Mouse (Mus musculus): ENCODE measurements at regions not wholly inside any gene's neighbourhood (a gene's known extent, or its start where the extent isn't known, plus 50 kb on each side); places are given as distances from the start of the nearest gene placed in this dataset.
A peak's percentile ranks its signal among the peaks of the same experiment; 100 is the strongest.

- peak; percentile 57 for DNase-seq
Observed at GRCm38 (mm10) chr6:66255378-66255777, 279.8 kb upstream of the Mad2l1 start.

DNA sequence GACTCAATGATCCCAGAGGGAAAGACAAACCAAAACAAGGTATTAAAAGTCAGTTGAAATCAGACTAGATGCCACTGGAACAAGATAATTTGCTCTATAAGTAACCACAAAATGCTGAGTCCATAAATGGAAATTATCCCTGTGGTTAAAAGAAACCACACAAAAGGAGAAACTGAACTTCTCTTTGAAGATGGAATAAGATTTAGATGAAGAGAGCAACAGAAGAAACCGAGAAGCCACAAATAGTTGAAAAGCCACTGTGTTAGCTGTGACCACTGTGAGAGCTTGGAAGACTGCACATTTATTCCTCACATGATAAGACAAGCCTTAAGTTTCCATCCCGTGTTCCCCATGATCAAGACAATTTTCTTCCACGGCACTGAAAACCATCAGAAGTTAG lies 271.8 kb upstream of the Mad2l1 start:
- DNase-seq = no peak

GRCm38 (mm10) chr6:66263918-66264317 lies 271.3 kb upstream of the Mad2l1 start:
- DNase-seq = no peak

DNA sequence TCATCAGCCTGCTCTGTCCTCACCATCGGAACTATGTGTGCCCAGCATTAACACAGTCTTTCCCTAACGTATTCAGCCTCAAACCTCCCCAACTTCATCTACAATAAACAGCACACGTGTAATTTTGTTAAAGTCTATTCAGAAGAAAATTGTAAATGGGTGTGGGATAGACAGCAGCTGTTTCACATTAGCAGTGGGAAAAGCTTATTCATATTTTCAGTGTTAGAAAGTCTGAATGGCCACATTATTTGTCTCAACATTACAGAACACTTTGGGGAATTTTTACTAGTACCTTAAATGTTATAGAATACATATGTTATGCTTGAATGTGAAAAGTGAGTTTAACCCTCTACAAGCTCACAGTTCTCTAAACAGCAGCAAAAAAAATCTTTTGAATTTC lies 266.8 kb upstream of the Mad2l1 start:
- DNase-seq = no peak

DNA sequence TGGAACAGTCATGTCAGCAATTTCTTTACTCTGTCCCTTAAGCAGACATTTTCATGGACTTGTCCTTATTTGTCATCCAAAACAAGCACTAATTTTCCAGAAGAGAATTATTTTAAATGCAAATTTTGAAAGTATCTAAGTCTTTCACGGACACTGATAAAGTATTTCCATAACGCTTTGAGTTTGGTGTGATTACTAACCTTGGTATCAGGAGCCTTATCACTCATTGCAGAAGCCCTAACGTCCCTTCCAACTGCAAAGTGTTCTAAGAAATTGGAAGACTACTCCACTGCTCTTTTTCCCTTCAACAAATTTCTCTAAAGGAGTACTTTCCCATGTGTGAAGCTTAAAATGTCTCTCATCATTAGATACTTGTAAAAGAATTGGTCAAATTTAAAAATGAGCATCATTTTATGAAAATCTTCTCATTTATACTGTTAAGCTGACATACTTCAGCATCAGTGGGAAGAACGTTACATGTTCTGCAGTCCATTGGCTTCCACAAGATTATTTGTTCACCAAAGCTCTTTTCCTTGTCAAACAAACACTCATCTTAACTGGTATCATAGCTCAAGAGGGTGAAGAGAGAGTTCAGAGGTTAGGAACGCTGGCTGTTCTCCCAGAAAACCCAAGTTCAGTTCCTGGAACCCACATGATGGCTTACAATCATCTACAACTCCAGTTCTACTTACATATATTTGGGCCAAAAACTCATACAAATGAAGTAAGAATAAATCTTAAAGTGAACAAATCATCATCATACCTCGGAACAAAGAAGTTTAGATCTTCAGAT lies 263.6 kb upstream of the Mad2l1 start:
- DNase-seq = peak; percentile 85

DNA sequence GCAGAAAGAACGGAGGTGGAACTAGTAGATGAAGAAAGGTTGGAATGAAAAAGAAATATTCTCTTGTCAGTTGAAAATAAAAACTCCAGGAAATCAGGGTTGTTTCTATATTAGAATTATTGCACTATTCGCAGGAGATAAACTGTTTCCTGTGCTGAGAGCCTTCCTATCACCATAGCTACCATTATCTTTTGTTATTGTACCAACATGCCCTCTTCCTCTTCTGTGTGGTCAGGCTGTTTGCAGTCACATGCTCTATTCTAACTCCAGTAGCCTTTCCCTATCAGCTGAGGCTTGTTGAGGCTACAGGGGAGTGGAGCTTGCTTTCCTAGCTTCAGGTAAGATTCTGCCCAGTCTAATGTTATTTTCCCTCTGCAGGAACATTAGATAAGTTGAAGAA lies 263.0 kb upstream of the Mad2l1 start:
- DNase-seq = peak; percentile 17

GRCm38 (mm10) chr6:66274737-66275136 lies 260.5 kb upstream of the Mad2l1 start:
- no peak for DNase-seq

- DNase-seq = no peak
Observed at GRCm38 (mm10) chr6:66280701-66281100, 254.5 kb upstream of the Mad2l1 start.

- no peak for DNase-seq
Observed at GRCm38 (mm10) chr6:66282566-66283115, 252.5 kb upstream of the Mad2l1 start.

GRCm38 (mm10) chr6:66283521-66283920 lies 251.7 kb upstream of the Mad2l1 start:
- no peak for DNase-seq

DNA sequence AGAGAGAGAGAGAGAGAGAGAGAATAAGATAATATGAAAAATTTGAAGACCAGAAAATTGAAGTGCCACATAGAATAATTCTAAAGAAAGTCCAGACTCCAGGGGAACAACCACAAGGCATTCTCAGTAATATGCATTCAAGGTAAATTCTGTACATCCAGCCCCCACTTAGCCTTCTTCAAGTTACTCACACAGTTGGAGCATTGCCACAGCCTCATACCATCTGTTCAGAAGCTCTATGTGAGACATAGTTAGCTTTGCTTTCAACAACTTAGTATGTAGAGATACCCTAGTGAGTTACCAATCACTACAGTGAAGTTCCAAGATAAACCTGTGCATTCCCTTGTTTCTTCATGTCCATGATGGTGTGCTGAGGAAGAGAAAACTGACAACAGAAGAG lies 247.6 kb upstream of the Mad2l1 start:
- DNase-seq = no peak

- DNase-seq = no peak
Observed at GRCm38 (mm10) chr6:66289196-66289595, 246.0 kb upstream of the Mad2l1 start.

GRCm38 (mm10) chr6:66291576-66291975 lies 243.6 kb upstream of the Mad2l1 start:
- DNase-seq = no peak

DNA sequence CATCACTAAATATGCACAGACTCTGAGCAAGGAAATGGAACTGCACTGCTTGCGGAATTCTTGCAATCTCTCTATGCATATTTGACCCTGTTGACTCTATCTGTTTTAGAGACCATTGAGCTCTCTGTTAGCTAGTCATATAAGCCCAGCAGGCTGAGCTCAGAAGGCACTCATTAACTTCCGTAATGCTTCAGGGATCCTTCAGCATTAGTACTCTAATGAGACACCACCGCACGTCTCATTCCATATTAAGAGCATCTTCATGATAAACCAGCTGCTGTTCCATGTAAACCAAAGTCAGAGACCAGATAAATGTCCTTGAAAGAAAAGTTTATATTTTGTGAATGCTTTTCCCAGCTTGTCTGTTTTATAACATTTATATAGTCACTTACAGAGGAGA lies 237.1 kb upstream of the Mad2l1 start:
- DNase-seq = no peak

DNA sequence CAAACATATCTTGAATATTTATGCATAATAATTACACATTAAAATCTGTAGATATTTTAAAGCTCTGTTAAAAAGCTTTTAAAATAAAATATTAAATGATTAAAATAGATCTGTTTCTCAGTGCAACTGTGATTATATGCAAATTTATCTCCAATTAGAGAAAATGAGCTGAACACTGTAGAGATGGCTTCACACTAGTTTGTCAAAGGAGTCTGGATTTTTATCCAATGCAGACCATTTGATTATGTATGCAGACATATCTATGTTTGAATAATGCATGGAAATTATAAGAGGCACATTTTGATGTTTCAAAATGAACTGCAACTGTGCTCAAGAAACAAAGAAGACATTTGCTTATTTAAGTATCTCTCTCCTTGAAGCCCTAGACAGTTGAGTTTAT lies 235.0 kb upstream of the Mad2l1 start:
- DNase-seq = no peak

DNA sequence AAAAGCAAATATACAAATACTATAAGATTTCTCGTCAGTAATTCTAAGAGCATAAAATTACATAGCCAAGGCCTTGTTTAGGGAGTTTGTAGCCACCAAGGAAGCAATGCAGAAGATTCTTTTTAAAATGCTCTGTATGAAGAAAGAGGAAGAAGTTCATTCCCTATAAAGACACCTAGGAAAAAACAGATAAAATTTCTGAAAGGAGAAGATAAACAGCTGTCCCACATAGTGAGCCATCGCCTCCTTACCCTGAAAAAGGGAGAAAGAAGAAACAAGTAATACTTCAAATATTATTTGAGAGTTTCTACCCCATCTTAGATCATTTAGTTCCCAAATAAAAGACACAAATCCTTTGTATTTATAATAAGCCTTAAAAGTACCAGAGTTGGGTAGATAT lies 190.3 kb upstream of the Mad2l1 start:
- no peak for DNase-seq

DNA sequence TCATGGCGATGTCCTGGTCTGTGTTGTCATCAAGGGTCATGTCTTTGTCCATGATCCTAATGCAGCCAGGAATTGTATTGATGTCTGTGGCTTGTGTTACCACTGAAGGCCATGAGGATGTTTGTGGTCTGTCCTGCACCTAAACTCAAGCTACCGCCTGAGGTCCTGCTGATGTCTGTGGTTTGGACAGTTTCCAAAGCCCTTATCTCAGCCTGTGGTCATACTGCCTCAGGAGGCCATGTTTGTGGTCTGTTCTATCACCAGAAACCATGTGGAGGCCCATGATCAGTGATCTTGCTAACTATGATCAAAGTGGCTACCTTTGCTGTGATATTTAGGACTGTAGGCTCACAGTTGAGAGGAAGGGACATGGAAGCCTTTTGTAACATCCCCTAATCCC lies 187.8 kb upstream of the Mad2l1 start:
- DNase-seq = no peak

DNA sequence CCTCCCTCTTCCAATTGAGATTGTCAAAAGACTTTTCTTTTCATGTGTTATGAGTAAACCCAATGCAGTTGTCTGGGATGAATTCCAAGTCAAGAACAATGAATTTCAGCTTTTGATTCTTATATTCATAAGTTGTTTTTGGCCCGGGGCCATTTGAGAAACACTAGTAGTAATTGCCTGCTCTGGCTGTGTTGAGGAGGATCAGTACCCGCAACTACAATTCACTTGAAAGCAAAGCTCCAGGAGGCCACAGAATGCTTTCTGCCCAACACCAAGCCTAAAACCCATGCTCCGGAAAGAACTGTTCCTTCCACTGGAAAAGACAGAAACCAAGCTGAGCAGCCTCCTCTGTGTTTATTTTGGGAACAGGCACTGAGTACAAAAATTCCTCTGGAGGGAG lies 174.1 kb upstream of the Mad2l1 start:
- DNase-seq = no peak

- peak; percentile 40 for DNase-seq
Observed at GRCm38 (mm10) chr6:66367263-66367662, 167.9 kb upstream of the Mad2l1 start.

GRCm38 (mm10) chr6:66381279-66381934 lies 153.8 kb upstream of the Mad2l1 start:
- DNase-seq = no peak

GRCm38 (mm10) chr6:66382347-66383010 lies 152.7 kb upstream of the Mad2l1 start:
- no peak for DNase-seq

- no peak for DNase-seq
Observed at GRCm38 (mm10) chr6:66395147-66395546, 140.0 kb upstream of the Mad2l1 start.

DNA sequence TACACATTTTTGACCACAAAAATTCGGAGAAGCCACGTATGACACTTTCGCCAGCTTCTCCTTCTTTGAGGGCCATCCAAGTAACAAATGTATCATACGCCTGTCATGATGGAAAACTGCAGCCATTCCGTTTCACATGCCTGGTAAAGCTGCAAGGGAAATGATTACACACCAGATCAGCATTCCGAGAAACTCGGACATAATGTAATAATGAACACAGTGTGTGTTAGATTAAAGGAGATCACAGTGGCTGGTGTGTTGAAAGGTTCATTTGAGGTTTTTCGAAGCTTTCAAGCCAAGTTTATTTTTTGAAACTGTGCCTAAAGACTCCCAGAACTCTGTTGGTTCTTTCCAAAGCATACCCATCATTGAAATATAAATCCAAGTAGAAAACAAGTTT lies 137.8 kb upstream of the Mad2l1 start:
- DNase-seq = no peak

GRCm38 (mm10) chr6:66398674-66399073 lies 136.5 kb upstream of the Mad2l1 start:
- DNase-seq = no peak

Data from lung, postnatal 36 days (tissue).